Mouse (Mus musculus) cerebellum, adult 11 months (tissue): ENCODE data around the gene Ubash3b.

Source experiments
- DNase-seq: peaks from one replicate; pipeline ENCODE4 v3.0.0; 2022

The Ubash3b gene

DNA sequence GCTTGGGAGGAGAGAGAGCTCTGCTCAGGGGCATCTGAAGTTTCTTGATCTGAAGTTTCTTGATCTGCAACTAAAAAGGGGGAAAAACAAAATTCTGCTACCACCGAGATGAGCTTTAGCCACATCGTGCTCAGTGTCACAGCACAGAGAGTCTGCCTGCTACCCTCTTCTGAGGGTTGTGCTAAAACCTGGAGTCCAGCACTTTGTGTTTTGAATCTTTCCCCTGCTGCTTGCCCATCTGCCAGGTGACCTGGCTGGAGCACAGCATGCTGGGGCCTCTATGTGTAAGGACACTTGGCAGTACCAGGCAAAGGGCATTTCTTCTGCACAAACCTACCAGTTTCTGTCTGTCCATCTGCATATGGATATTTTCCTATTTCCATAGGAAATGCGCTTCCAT lies 177.2 kb downstream of the Ubash3b start:
- DNase-seq = peak; percentile 89

DNA sequence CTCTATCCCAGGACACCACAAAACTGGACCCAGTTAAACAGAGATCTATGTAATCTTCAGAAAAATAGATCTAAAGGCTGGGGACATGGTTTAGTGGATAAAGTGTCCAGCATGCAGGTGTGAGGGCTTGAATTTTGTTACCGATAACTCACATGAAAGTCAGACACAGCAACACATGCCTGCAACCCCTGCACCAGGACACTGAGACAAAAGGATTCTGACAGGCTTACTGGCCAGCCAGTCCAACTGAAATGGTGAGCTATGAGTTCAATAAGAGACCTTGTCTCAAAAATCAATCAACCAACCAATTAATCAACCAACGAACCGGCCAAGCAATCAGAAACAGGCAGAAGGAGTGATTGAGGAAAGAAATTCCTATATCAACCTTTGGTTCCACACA lies 177.7 kb downstream of the Ubash3b start:
- no peak for DNase-seq

DNA sequence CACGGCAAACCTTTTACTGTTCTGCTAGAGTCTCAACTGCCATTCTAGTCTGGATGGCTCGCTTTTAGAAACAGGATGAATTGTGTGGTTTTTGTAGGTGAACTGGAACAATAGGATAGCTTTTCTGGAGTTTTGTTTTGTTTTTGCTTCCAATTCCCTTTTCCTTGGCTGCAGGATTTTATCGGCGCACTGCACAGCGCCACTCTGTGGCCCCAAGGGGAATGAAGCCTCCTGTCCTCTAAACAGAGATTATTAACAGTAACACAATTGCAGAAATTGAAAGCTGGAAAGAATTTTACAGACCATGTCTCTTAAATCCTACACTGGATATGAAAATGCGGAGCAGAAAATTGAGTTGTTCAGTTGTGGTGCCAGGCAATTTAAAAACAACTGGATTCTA lies 179.0 kb downstream of the Ubash3b start:
- DNase-seq = peak; percentile 42

- no peak for DNase-seq
Observed at GRCm38 (mm10) chr9:40974042-40974801, 187.3 kb downstream of the Ubash3b start.

DNA sequence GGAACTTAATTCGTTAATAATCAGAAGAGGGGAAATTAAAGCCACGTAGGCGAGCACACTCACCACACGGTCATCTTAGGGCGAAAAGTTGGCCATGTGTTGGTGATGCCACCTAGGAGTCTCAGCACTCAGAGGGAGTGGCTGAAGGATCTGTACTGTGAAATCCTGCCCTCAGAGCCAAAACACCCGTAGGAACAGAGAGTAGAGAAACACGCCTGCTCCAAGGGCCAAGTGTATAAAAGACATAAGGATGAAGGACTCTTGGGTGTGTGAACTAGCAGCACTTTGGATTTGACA lies 197.1 kb downstream of the Ubash3b start:
- no peak for DNase-seq

DNA sequence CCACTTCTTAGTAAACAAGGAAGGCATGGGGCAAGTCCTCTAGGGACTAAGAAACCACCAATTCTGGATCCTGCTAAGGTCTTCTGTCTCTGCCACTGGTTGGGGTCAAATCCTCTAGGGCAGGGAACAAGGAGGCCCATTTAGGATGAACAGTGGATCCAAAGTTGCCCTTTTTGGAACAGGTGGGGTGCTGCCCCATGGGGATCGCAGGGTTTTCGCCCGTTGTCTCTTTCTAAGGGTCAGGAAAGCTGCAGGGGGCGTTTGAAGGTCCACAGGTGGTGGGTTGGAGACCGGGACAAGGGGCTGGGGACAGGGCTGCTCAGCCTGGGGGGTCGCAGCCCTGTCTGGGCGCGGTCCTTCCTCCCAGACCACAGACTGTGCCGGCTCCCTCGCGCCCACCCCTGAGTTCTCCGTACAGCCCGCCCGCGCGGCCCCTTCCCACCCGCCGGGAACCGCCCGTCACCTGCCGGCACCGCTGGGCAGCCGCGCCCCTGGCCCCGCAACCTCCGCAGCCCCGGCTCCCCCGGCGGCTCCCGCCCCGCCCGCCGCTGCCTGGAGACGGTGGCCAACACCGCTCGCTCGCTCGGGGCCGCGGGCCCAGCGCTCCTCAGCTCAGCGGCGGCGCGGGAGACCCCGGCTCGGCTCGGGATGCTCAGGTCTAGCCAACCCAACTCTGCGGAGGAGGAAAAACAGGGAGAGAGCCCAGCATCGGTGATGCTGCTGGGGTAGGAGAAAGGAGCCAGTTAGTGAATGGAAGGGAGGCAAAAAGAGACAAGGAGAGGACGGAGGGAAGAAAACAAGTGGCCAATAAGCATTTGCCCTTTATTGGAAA lies 197.7 kb downstream of the Ubash3b start, which contains the start of gene Jhy:
Gene Jhy, minus strand, starts transcription at position 533 of the 832 bp plus-strand sequence.
- DNase-seq = no peak

DNA sequence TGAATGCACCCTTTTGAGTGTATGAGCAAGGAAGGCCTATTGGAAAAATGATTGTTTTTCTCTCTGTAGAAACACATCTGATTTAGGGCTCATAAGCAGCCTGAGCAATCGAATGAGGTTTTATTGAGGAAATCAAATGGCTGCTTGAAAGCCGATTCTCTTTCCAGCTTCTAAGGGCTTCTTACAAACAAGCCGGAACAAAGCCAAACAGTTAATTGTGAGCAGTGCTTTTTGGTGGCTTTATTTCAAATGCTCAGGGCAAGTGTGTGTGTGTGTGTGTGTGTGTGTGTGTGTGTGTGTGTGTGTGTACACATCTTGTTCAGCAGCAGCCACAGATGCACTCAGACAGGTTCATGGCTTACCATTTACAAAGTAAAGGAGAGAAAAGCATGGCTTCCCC lies 200.1 kb downstream of the Ubash3b start:
- no peak for DNase-seq
